Mouse (Mus musculus) G1E (cell line): ENCODE data around the gene Gss.

ENCODE experiments used
- CTCF ChIP-seq: IDR thresholded peaks from 2 replicates; pipeline ENCODE4 v1.5.1; 2012; ENCODE audit warnings: low read depth, low read length, inconsistent platforms, mixed read lengths
- GATA1 ChIP-seq: IDR thresholded peaks from 2 replicates; pipeline ENCODE4 v1.6.1; 2012; ENCODE audit warnings: borderline replicate concordance, low read length, inconsistent platforms, mixed read lengths
- TAL1 ChIP-seq: conservative IDR thresholded peaks from 2 replicates; pipeline ENCODE4 v1.6.1; 2012; ENCODE audit warnings: low read depth, low read length, inconsistent platforms, mixed read lengths

- TF ChIP-seq CTCF: no peak
- no peak for TF ChIP-seq TAL1
- no peak for TF ChIP-seq GATA1
Observed at GRCm38 (mm10) chr2:155641540-155642472, 49.2 kb upstream of the Gss start.
